Mouse (Mus musculus) Patski (cell line): Measurements from ENCODE around the gene Grk6. TPM values are rescaled to one million over a fixed set of nuclear protein-coding genes. Genes with fewer than 3 reads are reported as not detected.

Experiments
- ATAC-seq: fragments of 100-300 bp; one replicate; pipeline ENCODE4 v1.8.0; 2021
- CTCF ChIA-PET: fragments of 350-600 bp; sonication (Branson Sonifier 250); formaldehyde crosslinking; loops from one replicate; lab custom pipeline; 2022; ENCODE audit warnings: inconsistent platforms; lab: Charles Lee
- POLR2A ChIA-PET: fragments of 350-600 bp; sonication (Branson Sonifier 250); formaldehyde crosslinking; loops from one replicate; lab custom pipeline; 2022; ENCODE audit warnings: antibody characterized with exemption, inconsistent platforms; lab: Charles Lee
- DNase-seq: peaks from one replicate; pipeline ENCODE4 v3.0.0-alpha.2; 2011; ENCODE audit warnings: low read depth, low spot score
- H3K27me3 ChIP-seq: fragments of 371-371 bp; one replicate; pipeline ENCODE4 v1.5.1; 2021
- CTCF ChIP-seq: fragments of 100-300 bp; IDR thresholded peaks from one replicate; pipeline ENCODE4 v1.5.1; 2021
- in situ Hi-C: fragments of 300-500 bp; cut with MboI; formaldehyde crosslinking; loops from 3 replicates; pipeline ENCODE4 v1.11.1; 2018; ENCODE audit warnings: low pct_unique_long_range_greater_than_20kb, mixed read lengths
- polyA plus RNA-seq: library from polyadenylated mRNA; unstranded; gene quantifications from one replicate; pipeline ENCODE4 v1.2.3, GENCODE M21; 2021

The Grk6 gene
- polyA plus RNA-seq, 1 experiment from 2014 or later, result 54.6 TPM

DNA sequence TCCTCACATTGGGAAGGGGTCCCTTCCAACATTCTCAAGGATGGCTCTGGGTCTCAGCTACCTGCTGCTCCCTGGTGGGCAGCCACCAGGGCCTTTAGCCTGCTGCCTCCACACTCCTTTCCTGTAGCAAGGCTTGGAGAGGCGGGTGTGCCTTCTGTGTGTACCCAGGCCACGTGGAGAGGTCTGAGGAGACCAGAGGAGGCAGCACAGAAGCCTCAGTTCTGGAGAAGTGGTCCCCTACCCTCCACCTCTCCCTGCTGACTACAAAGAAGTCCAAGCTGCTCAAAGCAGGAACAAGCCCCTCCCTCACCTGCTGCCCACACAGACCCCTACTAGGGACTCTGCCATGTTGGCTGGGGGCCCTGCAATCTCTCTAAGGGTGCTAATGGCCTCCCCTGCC, 49.4 kb downstream of the Grk6 start:
- ChIA-PET POLR2A (no interaction called here), CTCF (no interaction called here)
- DNase-seq (no peak), ATAC-seq (no peak)
- no peaks in the 10 kb centered on the region for H3K27me3 ChIP-seq
- in situ Hi-C loops, result no loop called here
- TF ChIP-seq CTCF, result no peak

DNA sequence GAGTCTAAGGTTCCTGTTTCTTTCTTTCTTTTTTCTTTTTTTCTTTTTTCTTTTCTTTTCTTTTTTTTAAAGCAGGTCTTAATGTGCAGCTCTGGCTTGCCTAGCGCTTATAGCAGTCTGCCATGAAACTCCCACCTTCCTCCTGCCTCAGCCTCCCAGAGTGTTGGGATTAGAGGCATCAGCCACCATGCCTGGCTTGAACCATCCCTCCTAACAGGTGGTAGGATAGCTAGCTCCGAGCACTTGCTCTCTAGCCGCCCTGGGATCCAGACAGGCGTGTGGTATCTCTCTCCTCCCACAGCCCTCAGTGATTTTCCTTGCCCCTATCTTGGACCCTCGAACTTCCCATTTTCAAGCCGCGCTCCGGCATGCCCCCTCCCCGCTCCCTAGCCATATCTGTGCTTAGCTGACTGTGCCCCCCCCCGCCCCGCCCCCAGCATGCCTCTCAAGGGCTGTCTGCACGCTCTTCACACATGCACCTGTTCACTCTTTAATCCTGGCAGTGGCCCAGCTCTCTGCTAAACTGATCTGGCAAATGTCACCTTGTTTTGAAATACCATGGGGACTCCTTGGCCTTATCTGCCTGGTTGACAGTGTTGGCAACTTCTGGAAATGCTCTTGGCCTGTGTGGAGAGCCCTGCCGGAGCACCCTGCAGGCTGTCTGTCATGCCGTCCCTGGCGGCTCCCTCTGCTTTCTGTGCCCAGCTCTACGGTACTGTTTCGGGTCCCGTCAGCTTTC, 50.2 kb downstream of the Grk6 start:
- TF ChIP-seq CTCF, result no peak
- ATAC-seq (no peak), DNase-seq (no peak)
- ChIA-PET POLR2A (interaction anchor here (0.6 to 1.5 kb wide), 3 partner anchors 12 to 40 kb away, joined by 3 to 4 read pairs (median 4); no protein-coding TSS in a partner anchor), CTCF (interaction anchor here (0.9 kb wide), 1 partner anchor 90 kb away, joined by 3 read pairs; no protein-coding TSS in a partner anchor)
- H3K27me3 ChIP-seq, result no peaks in the 10 kb centered on the region
- in situ Hi-C loops, result no loop called here

DNA sequence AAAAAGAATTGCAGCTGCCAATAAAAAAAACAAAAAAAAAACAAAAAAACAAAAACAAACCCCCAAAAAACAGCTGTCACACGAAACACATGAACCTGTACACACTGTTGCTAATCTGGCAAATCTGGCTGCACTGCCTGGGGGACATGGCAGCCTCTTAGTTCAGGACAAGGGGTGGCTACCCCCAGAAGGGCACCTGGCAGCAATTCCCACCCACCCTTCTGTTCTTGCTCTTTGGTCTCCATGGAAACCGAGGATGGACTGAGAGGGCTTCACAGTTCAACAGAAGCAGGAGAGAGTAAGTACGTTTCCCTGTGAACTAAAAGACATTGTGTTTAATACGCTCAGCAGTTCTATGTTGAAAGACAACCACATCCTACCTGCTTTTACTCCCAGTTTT, 50.8 kb downstream of the Grk6 start:
- no peak for TF ChIP-seq CTCF
- H3K27me3 ChIP-seq, result no peaks in the 10 kb centered on the region
- POLR2A ChIA-PET, result interaction anchor here (0.6 to 1.5 kb wide), 3 partner anchors 11 to 39 kb away, joined by 3 to 4 read pairs (median 4); no protein-coding TSS in a partner anchor
- no peak for ATAC-seq
- in situ Hi-C loops, result no loop called here
- CTCF ChIA-PET, result interaction anchor here (0.9 kb wide), 1 partner anchor 91 kb away, joined by 3 read pairs; no protein-coding TSS in a partner anchor
- no peak for DNase-seq

DNA sequence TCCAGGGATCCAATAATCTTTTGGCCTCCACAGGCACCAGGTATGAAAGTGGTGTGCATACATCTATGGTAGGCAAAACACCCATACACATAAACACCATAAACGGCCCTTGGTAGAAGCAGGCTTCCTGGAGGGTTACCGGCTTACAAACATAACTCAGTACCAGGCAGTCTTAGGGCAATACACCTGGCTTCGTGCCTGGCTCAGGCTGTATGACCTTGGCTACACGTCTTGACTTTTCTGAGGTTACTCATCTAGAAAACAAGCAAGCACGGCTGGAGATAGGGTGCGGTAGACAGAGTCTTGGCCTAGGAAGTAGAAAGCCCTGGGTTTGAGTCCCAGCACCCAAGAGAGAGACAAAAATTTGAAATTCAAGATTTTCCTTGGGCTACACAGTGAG, 51.8 kb downstream of the Grk6 start:
- TF ChIP-seq CTCF, result no peak
- in situ Hi-C loops, result no loop called here
- POLR2A ChIA-PET, result no interaction called here
- ATAC-seq, result no peak
- CTCF ChIA-PET, result no interaction called here
- H3K27me3 ChIP-seq, result no peaks in the 10 kb centered on the region
- DNase-seq, result no peak

DNA sequence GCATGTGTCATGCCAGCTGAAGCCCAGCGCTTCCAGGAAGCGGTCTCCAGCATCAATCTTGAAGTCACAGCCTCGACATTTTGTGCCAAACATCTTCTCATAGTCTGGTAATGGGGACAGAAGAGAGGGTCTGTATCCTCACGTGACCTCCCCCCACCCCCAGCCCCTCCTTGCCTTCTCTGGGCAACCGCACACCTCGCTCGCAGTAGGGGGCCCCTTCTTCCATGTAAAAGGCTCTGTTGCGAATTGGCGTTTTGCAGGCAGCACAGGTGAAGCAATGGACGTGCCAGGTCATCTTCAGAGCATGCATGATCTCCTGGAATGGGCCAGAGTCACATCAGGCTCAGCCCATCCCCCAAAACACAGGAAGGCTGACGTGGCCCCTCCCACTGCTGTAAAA, 54.0 kb downstream of the Grk6 start:
- H3K27me3 ChIP-seq, result no peaks in the 10 kb centered on the region
- in situ Hi-C loops, result no loop called here
- ChIA-PET CTCF (no interaction called here), POLR2A (interaction anchor here (0.7 to 1.7 kb wide), 3 partner anchors 9 to 19 kb away, joined by 4 to 7 read pairs (median 5); no protein-coding TSS in a partner anchor)
- no peak for ATAC-seq
- TF ChIP-seq CTCF, result no peak
- no peak for DNase-seq

DNA sequence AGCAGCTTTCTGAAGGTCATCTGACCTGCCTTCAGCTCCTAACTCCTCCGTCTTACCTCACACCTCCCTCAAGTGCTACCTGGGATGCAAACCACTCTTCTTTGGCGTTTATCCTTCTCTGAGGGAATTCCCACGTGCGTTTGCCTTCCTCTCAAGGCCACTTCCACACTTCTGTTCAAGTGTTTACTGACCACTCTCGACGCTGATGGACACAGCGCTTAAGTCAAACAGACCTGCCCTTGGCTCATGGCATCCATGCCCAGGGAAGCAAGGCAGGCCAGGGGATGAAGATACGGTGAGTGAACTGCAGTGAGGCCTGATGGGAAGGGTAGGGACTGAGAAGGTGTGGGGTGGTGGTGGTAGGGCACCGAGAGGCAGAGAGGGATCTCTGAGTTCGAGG, 55.7 kb downstream of the Grk6 start:
- DNase-seq (no peak), ATAC-seq (no peak)
- in situ Hi-C loops, result no loop called here
- no peak for TF ChIP-seq CTCF
- ChIA-PET POLR2A (interaction anchor here (1.7 to 1.9 kb wide), 2 partner anchors 13 to 16 kb away, joined by 4 to 5 read pairs; partner anchors contain the start of gene Dbn1), CTCF (no interaction called here)
- H3K27me3 ChIP-seq, result no peaks in the 10 kb centered on the region

DNA sequence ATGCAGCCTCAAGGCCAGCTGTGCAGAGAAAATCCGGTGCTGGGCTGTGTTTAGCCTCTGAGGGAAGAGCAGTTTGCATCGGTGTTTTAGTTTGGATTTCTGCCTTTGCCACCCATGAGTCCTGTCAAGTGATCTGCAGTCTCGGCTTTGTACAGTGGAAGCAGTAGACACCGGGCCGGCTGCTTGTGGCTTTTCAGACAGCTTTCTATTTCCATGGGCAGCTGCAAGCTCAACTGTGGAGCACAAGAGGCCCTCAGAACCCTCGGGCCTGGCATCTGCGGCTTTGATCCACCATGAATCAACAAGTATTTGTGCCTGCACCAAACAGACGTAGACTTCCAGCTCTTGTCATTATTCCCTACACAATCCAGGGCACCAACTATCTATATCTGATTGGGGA, 57.5 kb downstream of the Grk6 start:
- TF ChIP-seq CTCF, result no peak
- ATAC-seq, result no peak
- POLR2A ChIA-PET, result interaction anchor here (1.0 kb wide), 1 partner anchor 9 kb away, joined by 3 read pairs; no protein-coding TSS in a partner anchor
- CTCF ChIA-PET, result interaction anchor here (1.3 kb wide), 1 partner anchor 11 kb away, joined by 4 read pairs; no protein-coding TSS in a partner anchor
- in situ Hi-C loops, result no loop called here
- H3K27me3 ChIP-seq, result no peaks in the 10 kb centered on the region
- no peak for DNase-seq

DNA sequence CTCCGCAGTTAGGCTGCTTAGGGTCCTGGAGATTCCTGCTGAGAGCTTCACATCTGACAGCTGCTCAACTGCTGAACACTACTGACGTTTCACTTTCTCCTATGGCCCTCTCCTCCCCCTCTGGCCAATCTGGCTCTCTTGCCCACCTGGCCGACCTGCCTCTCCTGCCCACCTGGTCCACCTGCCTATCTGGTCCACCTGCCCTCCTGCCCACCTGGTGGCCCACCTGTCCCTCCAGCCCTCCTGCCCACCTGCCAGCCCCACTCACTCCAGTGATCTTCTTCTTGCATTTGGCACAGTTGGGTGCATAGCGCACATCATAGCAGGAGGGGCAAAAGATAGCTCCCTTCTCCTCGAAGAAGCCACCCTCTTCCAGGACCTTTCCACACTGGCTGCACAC, 59.5 kb downstream of the Grk6 start:
- ATAC-seq (no peak), DNase-seq (no peak)
- ChIA-PET POLR2A (no interaction called here), CTCF (no interaction called here)
- no peaks in the 10 kb centered on the region for H3K27me3 ChIP-seq
- no peak for TF ChIP-seq CTCF
- in situ Hi-C loops, result no loop called here

DNA sequence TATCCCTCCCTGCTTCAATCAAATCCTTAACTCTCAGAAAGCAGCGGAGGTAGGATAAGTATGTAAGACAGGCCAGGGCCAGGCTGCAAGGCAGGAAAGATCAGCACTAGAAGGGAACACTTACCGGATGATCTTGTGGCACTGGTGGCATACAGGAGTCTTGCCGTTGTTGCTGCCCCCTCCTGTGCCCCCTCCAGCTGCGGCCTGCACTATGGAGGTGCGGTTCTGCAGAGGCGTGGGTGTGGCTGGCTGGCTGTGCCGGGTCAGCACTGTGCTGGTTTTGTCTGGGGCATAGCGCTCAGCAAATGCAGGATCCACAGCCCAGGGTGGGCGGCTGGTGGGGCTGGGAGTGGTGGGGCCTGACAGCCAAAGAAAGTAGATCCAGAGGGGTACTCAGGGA, 60.9 kb downstream of the Grk6 start:
- no peak for TF ChIP-seq CTCF
- DNase-seq (no peak), ATAC-seq (no peak)
- H3K27me3 ChIP-seq, result no peaks in the 10 kb centered on the region
- ChIA-PET POLR2A (no interaction called here), CTCF (interaction anchor here (1.3 kb wide), 1 partner anchor 14 kb away, joined by 3 read pairs; no protein-coding TSS in a partner anchor)
- in situ Hi-C loops, result no loop called here

DNA sequence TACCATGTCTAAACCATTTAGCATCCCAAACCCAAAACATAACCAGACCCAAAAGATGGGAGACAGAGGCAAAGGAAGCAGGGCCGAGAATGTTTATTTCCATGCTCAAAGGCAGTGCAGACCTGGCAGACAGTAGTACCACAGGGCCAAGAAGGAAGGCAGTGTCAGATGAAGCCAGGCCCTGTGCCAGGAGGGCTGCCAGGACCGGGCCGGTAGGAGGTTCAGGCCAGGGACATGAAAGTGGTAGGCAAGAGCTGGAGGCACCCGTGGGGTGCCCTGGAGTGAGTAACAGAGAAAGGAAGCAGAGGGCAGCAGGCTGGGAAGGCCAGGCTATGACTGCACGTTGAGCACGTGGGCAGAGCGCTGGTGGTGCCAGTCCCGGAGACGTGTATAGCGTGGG, 61.8 kb downstream of the Grk6 start:
- no peak for TF ChIP-seq CTCF
- no peaks in the 10 kb centered on the region for H3K27me3 ChIP-seq
- ATAC-seq (no peak), DNase-seq (no peak)
- in situ Hi-C loops, result no loop called here
- ChIA-PET POLR2A (interaction anchor here (0.6 to 1.3 kb wide), 2 partner anchors 11 to 240 kb away, joined by 4 read pairs; no protein-coding TSS in a partner anchor), CTCF (interaction anchor here (1.3 kb wide), 1 partner anchor 15 kb away, joined by 3 read pairs; no protein-coding TSS in a partner anchor)

DNA sequence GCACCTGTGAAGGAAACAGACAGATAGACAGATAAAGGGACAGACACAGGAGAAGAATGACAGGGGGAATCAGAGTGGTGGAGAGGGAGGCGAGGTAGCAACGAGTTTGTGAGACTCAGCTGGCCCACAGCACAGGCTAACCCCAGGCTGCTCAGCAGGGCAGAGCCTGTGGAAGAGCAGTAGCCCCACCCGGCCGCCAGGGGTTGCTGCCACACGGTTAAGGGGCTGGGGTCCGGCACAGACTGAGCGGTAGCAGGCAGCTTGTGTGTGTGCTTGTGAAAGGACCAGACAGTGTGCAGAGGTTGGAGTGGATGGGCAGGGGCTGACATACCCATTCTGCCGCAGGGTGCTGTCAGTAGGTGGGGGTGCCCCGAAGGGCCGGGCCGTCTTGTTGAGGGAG, 63.0 kb downstream of the Grk6 start:
- DNase-seq (no peak), ATAC-seq (no peak)
- in situ Hi-C loops, result no loop called here
- H3K27me3 ChIP-seq, result no peaks in the 10 kb centered on the region
- POLR2A ChIA-PET, result interaction anchor here (1.1 kb wide), 1 partner anchor 9 kb away, joined by 4 read pairs; no protein-coding TSS in a partner anchor
- CTCF ChIA-PET, result no interaction called here
- no peak for TF ChIP-seq CTCF
